Mouse (Mus musculus) embryo, embryonic 11.5 days (tissue): ENCODE results near the gene H2al1e.
"Not testable (repeated sequence)": the region's sequence is repeated elsewhere in the genome, so short reads cannot be mapped to it uniquely, and the experiment has no call there.

ENCODE experiments used
- DNase-seq: peaks from one replicate; pipeline ENCODE4 v3.0.0-alpha.2; 2012; ENCODE audit warnings: low read depth, low spot score

Gene H2al1e

GRCm38 (mm10) chrX:11311634-11312033, at the start of gene H2al1e:
H2al1e (plus strand) TSS chrX:11311934.
- DNase-seq: not testable (repeated sequence)

GRCm38 (mm10) chrX:11264918-11265317, 46.8 kb upstream of the H2al1e start:
- no peak for DNase-seq

GRCm38 (mm10) chrX:11267791-11268190, 43.9 kb upstream of the H2al1e start:
- no peak for DNase-seq

GRCm38 (mm10) chrX:11269074-11269473, 42.7 kb upstream of the H2al1e start:
- no peak for DNase-seq

- DNase-seq: no peak
These were observed 38.5 kb upstream of the H2al1e start for GRCm38 (mm10) chrX:11273190-11273589.

- no peak for DNase-seq
These were observed 34.7 kb upstream of the H2al1e start for GRCm38 (mm10) chrX:11277083-11277482.

- DNase-seq: no peak
These were observed 31.0 kb upstream of the H2al1e start for GRCm38 (mm10) chrX:11280741-11281140.

GRCm38 (mm10) chrX:11288306-11288882, 23.3 kb upstream of the H2al1e start:
- no peak for DNase-seq

GRCm38 (mm10) chrX:11289244-11289643, 22.5 kb upstream of the H2al1e start:
- no peak for DNase-seq

- DNase-seq: not testable (repeated sequence)
These were observed 12.8 kb upstream of the H2al1e start, which contains the start of gene H2al1a for GRCm38 (mm10) chrX:11298957-11299356. H2al1a (plus strand) TSS chrX:11299257.

- not testable (repeated sequence) for DNase-seq
These were observed 9.6 kb upstream of the H2al1e start, which contains the start of gene H2al1b for GRCm38 (mm10) chrX:11302132-11302531. H2al1b (plus strand) TSS chrX:11302432.

GRCm38 (mm10) chrX:11305355-11305754, 6.4 kb upstream of the H2al1e start, which contains the start of gene H2al1c:
H2al1c (plus strand) TSS chrX:11305655.
- DNase-seq: not testable (repeated sequence)

GRCm38 (mm10) chrX:11308524-11308923, 3.2 kb upstream of the H2al1e start, which contains the start of gene H2al1d:
H2al1d (plus strand) TSS chrX:11308824.
- not testable (repeated sequence) for DNase-seq

GRCm38 (mm10) chrX:11314858-11315257, 3.1 kb downstream of the H2al1e start, which contains the start of gene H2al1f:
H2al1f (plus strand) TSS chrX:11315158.
- DNase-seq: not testable (repeated sequence)

GRCm38 (mm10) chrX:11317956-11318355, 6.2 kb downstream of the H2al1e start, which contains the start of gene H2al1g:
H2al1g (plus strand) TSS chrX:11318256.
- DNase-seq: not testable (repeated sequence)

GRCm38 (mm10) chrX:11321192-11321591, 9.5 kb downstream of the H2al1e start, which contains the start of gene H2al1h:
H2al1h (plus strand) TSS chrX:11321492.
- not testable (repeated sequence) for DNase-seq

- DNase-seq: not testable (repeated sequence)
These were observed 12.6 kb downstream of the H2al1e start, which contains the start of gene H2al1i for GRCm38 (mm10) chrX:11324359-11324758. H2al1i (plus strand) TSS chrX:11324659.

GRCm38 (mm10) chrX:11327522-11327921, 15.8 kb downstream of the H2al1e start, which contains the start of gene H2al1j:
H2al1j (plus strand) TSS chrX:11327822.
- DNase-seq: not testable (repeated sequence)

GRCm38 (mm10) chrX:11345762-11346161, 34.0 kb downstream of the H2al1e start:
- DNase-seq: no peak

- no peak for DNase-seq
These were observed 35.0 kb downstream of the H2al1e start for GRCm38 (mm10) chrX:11346756-11347155.

GRCm38 (mm10) chrX:11360823-11361222, 49.1 kb downstream of the H2al1e start:
- DNase-seq: no peak

- DNase-seq: no peak
These were observed 49.5 kb downstream of the H2al1e start for GRCm38 (mm10) chrX:11361261-11361660.
